Mouse (Mus musculus): ENCODE data around the gene Simc1. TPM values are rescaled to one million over a fixed set of nuclear protein-coding genes. Genes with fewer than 3 reads are reported as not detected.

Gene Simc1
- polyA plus RNA-seq, 1 experiment from 2014 or later: 19.5 TPM

GRCm38 (mm10) chr13:54570736-54571135 lies 67.2 kb downstream of the Simc1 start:
- H3K4me2 ChIP-seq (ENCODE audit: low read depth): no peak overlapping the region
- no peak overlapping the region for H3K27ac ChIP-seq (ENCODE audit: low read depth, low read length)
- 75% methylated on average over 4 of the region's 4 CpGs for WGBS
- ATAC-seq (ENCODE audit: insufficient read depth, low FRiP score, low TSS enrichment) (no peak), DNase-seq (ENCODE audit: low spot score) (no peak)
- no peak overlapping the region for H3K4me3 ChIP-seq (ENCODE audit: low read depth, low read length)
- H3K9ac ChIP-seq (ENCODE audit: low read length): no peak overlapping the region
- H3K27me3 ChIP-seq (ENCODE audit: control insufficient read depth, insufficient read depth, low read length): no peaks in the 10 kb centered on the region
- peaks cover 3% of the 10 kb centered on the region; the same call in 1 of the 2 replicates for H3K4me1 ChIP-seq (ENCODE audit: control insufficient read depth, insufficient read depth, low read length)
- no peaks in the 10 kb centered on the region for H3K36me3 ChIP-seq (ENCODE audit: control insufficient read depth, insufficient read depth, low read length)
- H3K9me3 ChIP-seq (ENCODE audit: control insufficient read depth, low read length): no peaks in the 10 kb centered on the region

GRCm38 (mm10) chr13:54571637-54572036 lies 68.1 kb downstream of the Simc1 start:
- H3K4me2 ChIP-seq (ENCODE audit: low read depth): no peak overlapping the region
- WGBS: 33% methylated on average over 2 of the region's 2 CpGs
- no peak overlapping the region for H3K4me3 ChIP-seq (ENCODE audit: low read depth, low read length)
- no peak overlapping the region for H3K9ac ChIP-seq (ENCODE audit: low read length)
- H3K27me3 ChIP-seq (ENCODE audit: control insufficient read depth, insufficient read depth, low read length): no peaks in the 10 kb centered on the region
- no peak overlapping the region for H3K27ac ChIP-seq (ENCODE audit: low read depth, low read length)
- ATAC-seq (ENCODE audit: insufficient read depth, low FRiP score, low TSS enrichment) (no peak), DNase-seq (ENCODE audit: low spot score) (no peak)
- no peaks in the 10 kb centered on the region for H3K36me3 ChIP-seq (ENCODE audit: control insufficient read depth, insufficient read depth, low read length)
- no peaks in the 10 kb centered on the region for H3K9me3 ChIP-seq (ENCODE audit: control insufficient read depth, low read length)
- peaks cover 7% of the 10 kb centered on the region; the same call in 1 of the 2 replicates for H3K4me1 ChIP-seq (ENCODE audit: control insufficient read depth, insufficient read depth, low read length)

DNA sequence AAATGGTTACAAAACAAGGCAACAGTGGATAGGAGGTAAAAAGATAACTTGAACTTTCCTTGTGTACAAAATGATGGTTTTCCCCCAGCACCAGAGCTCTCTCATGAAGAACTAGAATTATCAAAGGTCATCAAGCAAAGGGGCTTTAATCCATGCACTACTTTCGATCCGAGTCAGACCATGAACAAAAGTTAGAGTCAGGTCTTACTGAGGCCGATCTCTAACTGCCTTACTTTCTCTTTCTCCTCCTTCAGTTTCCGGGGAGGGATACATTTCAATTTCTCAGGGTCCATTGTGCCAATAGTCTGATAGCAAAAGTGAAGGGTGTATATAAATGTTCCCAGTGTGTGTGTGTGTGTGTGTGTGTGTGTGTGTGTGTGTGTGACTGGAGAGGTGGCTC lies 69.0 kb downstream of the Simc1 start:
- 84% methylated on average over 4 of the region's 4 CpGs for WGBS
- H3K4me1 ChIP-seq (ENCODE audit: control insufficient read depth, insufficient read depth, low read length): peaks cover 7% of the 10 kb centered on the region; the same call in 1 of the 2 replicates
- H3K4me2 ChIP-seq (ENCODE audit: low read depth): no peak overlapping the region
- no peaks in the 10 kb centered on the region for H3K36me3 ChIP-seq (ENCODE audit: control insufficient read depth, insufficient read depth, low read length)
- H3K9ac ChIP-seq (ENCODE audit: low read length): no peak overlapping the region
- no peaks in the 10 kb centered on the region for H3K27me3 ChIP-seq (ENCODE audit: control insufficient read depth, insufficient read depth, low read length)
- ATAC-seq (ENCODE audit: insufficient read depth, low FRiP score, low TSS enrichment) (no peak), DNase-seq (ENCODE audit: low spot score) (no peak)
- no peaks in the 10 kb centered on the region for H3K9me3 ChIP-seq (ENCODE audit: control insufficient read depth, low read length)
- no peak overlapping the region for H3K4me3 ChIP-seq (ENCODE audit: low read depth, low read length)
- no peak overlapping the region for H3K27ac ChIP-seq (ENCODE audit: low read depth, low read length)

DNA sequence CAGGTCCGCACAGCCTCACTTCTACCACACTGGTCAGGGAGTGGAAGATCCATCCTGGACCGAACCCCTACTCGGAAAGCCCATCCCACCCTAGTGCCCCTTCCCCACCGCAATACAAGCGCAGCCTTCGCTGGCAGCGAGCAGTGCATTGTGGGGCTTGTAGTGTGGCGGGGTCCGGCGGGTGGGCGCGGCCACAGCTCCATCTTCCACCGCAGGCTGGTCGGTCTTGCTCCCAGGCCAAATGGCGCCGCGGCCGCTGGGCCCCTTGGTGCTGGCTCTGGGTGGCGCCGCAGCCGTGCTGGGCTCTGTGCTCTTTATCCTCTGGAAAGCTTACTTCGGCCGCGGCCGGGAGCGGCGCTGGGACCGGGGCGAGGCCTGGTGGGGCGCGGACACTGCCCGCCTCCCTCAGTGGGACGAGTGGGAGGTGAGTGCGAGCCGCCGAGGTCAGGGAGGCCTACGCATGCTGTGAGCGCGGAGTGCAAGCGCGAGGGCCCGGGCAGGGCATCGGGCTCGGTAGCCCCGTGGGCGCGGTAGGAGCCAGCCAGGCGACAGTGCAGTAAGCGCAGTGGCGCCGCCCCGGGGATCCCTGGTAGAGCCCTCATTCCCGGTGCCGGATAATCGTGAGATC lies 71.4 kb downstream of the Simc1 start, which contains the start of gene Arl10:
TSS of gene Arl10 (plus strand) at position 162 of the 628 bp plus-strand sequence.
- peak; percentile 95 for ATAC-seq (ENCODE audit: insufficient read depth, low FRiP score, low TSS enrichment)
- WGBS: under 1% methylated on average over 55 of the region's 55 CpGs
- no peaks in the 10 kb centered on the region; the same call in 1 of the 2 replicates for H3K36me3 ChIP-seq (ENCODE audit: control insufficient read depth, insufficient read depth, low read length)

DNA sequence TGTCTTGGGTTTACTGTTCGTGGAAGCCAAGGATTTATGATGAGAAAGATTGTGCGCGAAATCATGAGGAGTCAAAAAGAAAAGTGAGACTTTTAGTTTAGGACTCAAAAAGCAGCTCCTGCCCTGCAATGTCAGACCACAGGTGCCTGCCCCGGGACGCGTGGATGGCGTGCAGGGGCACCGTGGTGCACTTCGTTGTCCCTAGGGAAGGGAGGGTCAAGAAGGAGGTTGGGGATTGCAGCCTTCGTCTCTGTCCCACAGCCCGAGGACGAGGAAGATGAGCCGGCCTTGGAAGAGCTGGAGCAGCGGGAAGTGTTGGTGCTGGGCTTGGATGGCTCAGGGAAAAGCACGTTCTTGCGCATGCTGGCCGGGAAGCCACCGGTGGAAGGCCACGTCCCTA lies 71.9 kb downstream of the Simc1 start:
- Histone ChIP-seq H3K9me3 (ENCODE audit: control insufficient read depth, low read length) (no peaks in the 10 kb centered on the region), H3K9ac (ENCODE audit: low read length) (peak overlapping the region; percentile 84), H3K27me3 (ENCODE audit: control insufficient read depth, insufficient read depth, low read length) (no peaks in the 10 kb centered on the region), H3K4me2 (ENCODE audit: low read depth) (peak overlapping the region; percentile 59), H3K4me1 (ENCODE audit: control insufficient read depth, insufficient read depth, low read length) (peaks cover 7% of the 10 kb centered on the region; the same call in 1 of the 2 replicates), H3K4me3 (ENCODE audit: low read depth, low read length) (peak overlapping the region; percentile 67), H3K36me3 (ENCODE audit: control insufficient read depth, insufficient read depth, low read length) (no peaks in the 10 kb centered on the region; the same call in 1 of the 2 replicates), H3K27ac (ENCODE audit: low read depth, low read length) (no peak overlapping the region)
- no peak for DNase-seq (ENCODE audit: low spot score)
- WGBS: 4% methylated on average over 19 of the region's 19 CpGs
- ATAC-seq (ENCODE audit: insufficient read depth, low FRiP score, low TSS enrichment): peak; percentile 18; the same call in 1 of the 2 replicates

More for the DNA sequence above, 71.4 kb downstream of the Simc1 start, which contains the start of gene Arl10:
- Histone ChIP-seq H3K4me3 (ENCODE audit: low read depth, low read length) (peak within 1 kb of the TSS; percentile 67), H3K27ac (ENCODE audit: low read depth, low read length) (peak within 1 kb of the TSS; percentile 54), H3K9ac (ENCODE audit: low read length) (peak within 1 kb of the TSS; percentile 84), H3K4me2 (ENCODE audit: low read depth) (peak within 1 kb of the TSS; percentile 59), H3K9me3 (ENCODE audit: control insufficient read depth, low read length) (no peaks in the 10 kb centered on the region), H3K27me3 (ENCODE audit: control insufficient read depth, insufficient read depth, low read length) (no peaks in the 10 kb centered on the region), H3K4me1 (ENCODE audit: control insufficient read depth, insufficient read depth, low read length) (peaks cover 7% of the 10 kb centered on the region; the same call in 1 of the 2 replicates)
- DNase-seq (ENCODE audit: low spot score): peak; percentile 86

- H3K9me3 ChIP-seq (ENCODE audit: control insufficient read depth, low read length): no peaks in the 10 kb centered on the region
- H3K27ac ChIP-seq (ENCODE audit: low read depth, low read length): no peak overlapping the region
- no peak overlapping the region for H3K9ac ChIP-seq (ENCODE audit: low read length)
- 84% methylated on average over 21 of the region's 21 CpGs for WGBS
- DNase-seq (ENCODE audit: low spot score) (no peak), ATAC-seq (ENCODE audit: insufficient read depth, low FRiP score, low TSS enrichment) (no peak)
- no peak overlapping the region for H3K4me2 ChIP-seq (ENCODE audit: low read depth)
- peaks cover under 1% of the 10 kb centered on the region; the same call in 1 of the 2 replicates for H3K36me3 ChIP-seq (ENCODE audit: control insufficient read depth, insufficient read depth, low read length)
- peaks cover 7% of the 10 kb centered on the region; the same call in 1 of the 2 replicates for H3K4me1 ChIP-seq (ENCODE audit: control insufficient read depth, insufficient read depth, low read length)
- H3K4me3 ChIP-seq (ENCODE audit: low read depth, low read length): no peak overlapping the region
- no peaks in the 10 kb centered on the region for H3K27me3 ChIP-seq (ENCODE audit: control insufficient read depth, insufficient read depth, low read length)
These were observed 74.3 kb downstream of the Simc1 start for GRCm38 (mm10) chr13:54577652-54578507.

DNA sequence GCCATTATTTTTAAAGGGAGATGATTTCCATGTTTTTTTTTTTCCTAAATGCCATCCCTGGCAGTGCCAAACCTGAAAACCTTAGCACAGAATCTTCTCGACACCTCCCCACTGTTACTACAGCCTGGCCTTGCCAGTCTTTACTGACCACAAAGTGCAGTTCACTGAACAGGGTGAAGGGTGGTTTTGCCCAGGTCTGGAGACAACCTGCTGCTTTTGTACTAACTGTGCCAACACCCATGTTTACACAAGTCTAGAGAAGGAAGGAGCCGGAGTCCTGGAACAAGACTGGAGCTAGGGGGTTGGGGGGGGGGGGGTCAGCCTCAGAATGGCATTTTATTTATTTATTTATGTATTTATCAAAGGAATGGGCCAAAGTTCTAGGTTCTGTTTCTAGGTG lies 77.8 kb downstream of the Simc1 start:
- Histone ChIP-seq H3K36me3 (ENCODE audit: control insufficient read depth, insufficient read depth, low read length) (peaks cover 9% of the 10 kb centered on the region), H3K4me1 (ENCODE audit: control insufficient read depth, insufficient read depth, low read length) (no peaks in the 10 kb centered on the region)
- 98% methylated on average over 2 of the region's 2 CpGs for WGBS

DNA sequence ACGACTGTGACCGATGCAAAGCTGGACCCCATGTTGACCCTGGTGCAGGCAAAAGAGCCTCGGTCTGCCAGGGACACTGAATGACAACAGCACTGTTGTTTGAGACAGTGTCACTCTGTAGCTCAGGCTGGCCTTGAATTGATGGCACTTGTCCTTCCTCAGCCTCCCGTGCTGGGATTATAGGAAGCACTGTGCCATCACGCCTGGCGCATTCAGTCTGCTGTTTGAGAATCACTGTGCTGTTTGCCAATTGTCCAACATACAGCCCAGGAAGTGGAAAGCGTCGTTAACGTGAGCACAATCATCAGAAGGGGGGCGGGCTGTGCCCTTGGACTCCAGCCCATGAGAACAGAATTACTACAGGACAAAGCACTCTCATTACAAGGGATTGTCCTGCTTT lies 78.5 kb downstream of the Simc1 start:
- no peak for ATAC-seq (ENCODE audit: insufficient read depth, low FRiP score, low TSS enrichment)
- Histone ChIP-seq H3K4me2 (ENCODE audit: low read depth) (no peak overlapping the region), H3K27ac (ENCODE audit: low read depth, low read length) (no peak overlapping the region), H3K36me3 (ENCODE audit: control insufficient read depth, insufficient read depth, low read length) (peaks cover 9% of the 10 kb centered on the region), H3K4me3 (ENCODE audit: low read depth, low read length) (no peak overlapping the region), H3K9ac (ENCODE audit: low read length) (no peak overlapping the region), H3K27me3 (ENCODE audit: control insufficient read depth, insufficient read depth, low read length) (no peaks in the 10 kb centered on the region), H3K4me1 (ENCODE audit: control insufficient read depth, insufficient read depth, low read length) (no peaks in the 10 kb centered on the region), H3K9me3 (ENCODE audit: control insufficient read depth, low read length) (no peaks in the 10 kb centered on the region)
- 78% methylated on average over 10 of the region's 10 CpGs for WGBS
- no peak for DNase-seq (ENCODE audit: low spot score)

More for the DNA sequence above, 77.8 kb downstream of the Simc1 start:
- DNase-seq (ENCODE audit: low spot score) (no peak), ATAC-seq (ENCODE audit: insufficient read depth, low FRiP score, low TSS enrichment) (no peak)
- Histone ChIP-seq H3K9ac (ENCODE audit: low read length) (no peak overlapping the region), H3K27me3 (ENCODE audit: control insufficient read depth, insufficient read depth, low read length) (no peaks in the 10 kb centered on the region), H3K27ac (ENCODE audit: low read depth, low read length) (no peak overlapping the region), H3K4me2 (ENCODE audit: low read depth) (no peak overlapping the region), H3K4me3 (ENCODE audit: low read depth, low read length) (no peak overlapping the region), H3K9me3 (ENCODE audit: control insufficient read depth, low read length) (no peaks in the 10 kb centered on the region)

Measured in neural tube, embryonic 11.5 days (tissue).